Mouse (Mus musculus) common myeloid progenitor, adult 5-6 weeks (primary cell): ENCODE data around the gene Vipas39. TPM values are rescaled to one million over a fixed set of nuclear protein-coding genes. Genes with fewer than 3 reads are reported as not detected.
"Not testable (repeated sequence)": the region's sequence is repeated elsewhere in the genome, so short reads cannot be mapped to it uniquely, and the experiment has no call there.

ENCODE experiments used
- ATAC-seq: replicated peaks from 2 replicates; pipeline ENCODE4 v1.8.0; 2016; ENCODE audit warnings: low read depth, mild to moderate bottlenecking, moderate TSS enrichment, inconsistent platforms; ENCODE audit not compliant: poor library complexity, severe bottlenecking
- total RNA-seq: library from RNA; stranded (forward); fragments of 200-1000, 187-1606 nt; gene quantifications from 2 replicates; pipeline ENCODE4 v1.2.3, GENCODE M21; 2017

Vipas39 gene
- total RNA-seq = 19.3 and 23.7 TPM in 2 replicates

DNA sequence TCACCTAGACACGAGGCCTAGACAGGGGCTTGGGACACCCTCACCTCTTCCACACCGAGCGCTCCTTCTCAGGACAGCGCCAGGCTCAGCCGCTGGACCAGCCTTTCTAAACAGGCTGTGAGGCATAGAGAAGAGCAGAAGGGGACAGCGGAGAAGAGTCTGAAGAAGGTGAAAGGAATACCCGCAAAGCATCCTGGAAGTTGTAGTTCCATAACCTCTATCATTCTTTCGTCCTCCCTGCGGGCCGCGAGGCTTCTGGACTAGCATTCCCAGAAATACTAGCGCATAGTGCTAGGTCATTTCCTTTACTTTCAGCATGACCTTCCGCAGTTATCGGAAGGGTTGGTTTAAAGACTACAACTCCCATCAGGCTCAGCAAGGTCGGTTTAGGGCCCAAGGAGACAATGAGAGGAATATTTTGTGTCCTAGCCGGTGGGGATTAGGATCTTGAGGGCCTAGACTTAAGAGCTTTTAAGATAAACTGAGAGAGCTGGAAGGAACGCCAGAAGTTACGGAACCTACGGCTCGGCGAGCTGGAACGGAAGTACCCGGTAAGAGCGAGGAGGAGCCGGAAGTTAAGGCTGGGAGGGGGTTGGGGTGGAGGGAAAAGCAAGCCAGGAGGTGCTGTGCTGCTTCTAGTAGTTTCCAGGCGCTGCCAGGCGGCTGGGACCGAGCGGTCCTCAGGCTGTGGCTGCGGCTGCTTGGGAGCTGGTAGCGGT is at the start of gene Vipas39, which contains the start of gene Ahsa1:
Gene Vipas39 (minus strand): TSS at position 149 of the 719 bp plus-strand sequence.
Gene Ahsa1 (plus strand): TSS at position 372 of the 719 bp plus-strand sequence.
- peak; percentile 92 for ATAC-seq

- no peak for ATAC-seq
Observed at GRCm38 (mm10) chr12:87313098-87313497, 47.0 kb upstream of the Vipas39 start.

DNA sequence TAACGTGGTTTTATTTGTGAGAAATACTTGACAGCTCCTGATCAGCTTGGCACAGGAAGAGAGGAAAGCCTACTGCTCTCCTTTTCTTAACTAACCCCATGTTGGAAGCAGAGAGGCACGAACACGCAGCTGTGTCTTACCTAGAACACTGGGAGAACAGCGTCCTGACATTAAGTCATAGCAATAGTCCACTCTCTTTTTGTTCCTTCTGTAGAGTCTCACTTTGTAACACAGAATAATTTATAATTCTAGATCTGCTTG is 40.5 kb upstream of the Vipas39 start:
- not testable (repeated sequence) for ATAC-seq

DNA sequence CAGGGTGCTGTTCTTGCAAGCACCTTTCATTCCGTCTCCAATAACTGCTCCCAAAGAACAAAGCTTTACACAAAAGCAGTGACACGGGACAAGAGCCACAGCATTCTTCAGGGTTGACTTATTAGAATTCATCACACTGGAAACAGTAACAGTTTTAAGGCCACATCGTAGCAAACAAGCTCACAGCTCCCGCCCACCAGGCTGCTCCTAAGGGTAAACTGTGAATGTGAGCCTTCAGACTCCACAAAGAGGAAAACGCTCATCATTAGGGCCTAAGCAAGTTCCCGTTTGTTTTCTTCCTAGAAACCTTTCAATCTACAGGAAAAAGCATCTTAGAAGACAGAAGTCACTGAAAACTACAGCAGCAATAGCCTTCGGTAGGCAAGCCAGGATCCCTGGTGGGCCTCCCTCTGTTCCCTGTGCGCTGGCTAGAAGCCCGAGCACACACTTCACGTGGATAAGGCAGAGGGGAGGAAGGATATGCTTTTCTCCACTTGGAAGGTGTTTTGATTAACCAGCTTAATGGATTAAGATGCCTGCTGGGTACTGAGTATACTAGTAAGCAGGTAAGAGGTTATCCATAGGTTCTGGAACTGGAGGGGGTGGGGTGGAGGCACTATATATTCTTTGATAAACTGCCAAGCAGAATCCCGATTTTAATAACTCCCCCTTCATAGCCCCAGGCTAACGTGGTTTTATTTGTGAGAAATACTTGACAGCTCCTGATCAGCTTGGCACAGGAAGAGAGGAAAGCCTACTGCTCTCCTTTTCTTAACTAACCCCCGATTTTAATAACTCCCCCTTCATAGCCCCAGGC is 39.9 kb upstream of the Vipas39 start:
- no peak for ATAC-seq

GRCm38 (mm10) chr12:87301189-87301588 is 35.1 kb upstream of the Vipas39 start:
- ATAC-seq = no peak

- no peak for ATAC-seq
Observed at GRCm38 (mm10) chr12:87300441-87300690, 34.3 kb upstream of the Vipas39 start.

DNA sequence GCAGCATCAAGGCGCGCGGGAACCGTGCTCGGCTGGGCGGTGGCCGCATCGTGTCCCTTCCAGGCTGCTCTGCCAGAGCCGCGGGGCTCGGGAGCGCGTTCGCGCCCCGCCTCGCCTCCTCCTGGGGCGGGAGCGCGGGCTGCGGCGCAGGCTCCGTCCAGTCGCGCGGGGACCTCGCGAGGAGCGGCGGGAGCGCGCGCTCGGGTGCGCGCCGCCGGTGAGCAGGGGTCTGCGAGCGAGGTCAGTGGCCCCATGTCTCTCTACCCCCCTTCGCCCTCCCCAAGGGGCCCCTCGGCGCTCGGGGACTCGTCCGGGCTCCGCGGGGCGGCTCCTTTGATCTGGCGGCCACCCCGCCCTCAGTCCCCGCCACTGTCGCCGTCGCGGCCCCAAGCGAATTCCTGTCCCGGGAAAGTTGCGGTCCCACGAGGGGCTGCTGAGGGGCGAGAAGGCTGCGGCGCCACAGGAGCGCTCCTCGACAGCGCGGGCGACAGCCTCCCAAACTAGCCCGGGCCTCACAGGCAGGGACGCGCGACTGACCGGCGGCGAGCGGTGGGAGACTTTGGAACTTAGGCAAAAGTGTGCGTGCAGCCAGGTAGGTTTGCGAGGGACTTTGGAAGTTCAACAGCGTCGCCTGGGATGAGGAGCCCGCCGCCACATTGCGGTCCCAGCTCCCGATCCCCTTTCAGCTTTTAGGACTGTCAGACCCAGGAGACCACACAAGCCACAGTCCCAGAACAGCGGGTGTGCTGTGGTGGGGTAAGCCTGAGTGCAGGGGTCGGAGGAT is 33.8 kb upstream of the Vipas39 start, which contains the start of gene Ism2:
Gene Ism2 (minus strand): TSS at position 49 of the 784 bp plus-strand sequence.
- peak; percentile 53 for ATAC-seq

GRCm38 (mm10) chr12:87299037-87299656 is 33.1 kb upstream of the Vipas39 start:
- peak; percentile 34 for ATAC-seq

DNA sequence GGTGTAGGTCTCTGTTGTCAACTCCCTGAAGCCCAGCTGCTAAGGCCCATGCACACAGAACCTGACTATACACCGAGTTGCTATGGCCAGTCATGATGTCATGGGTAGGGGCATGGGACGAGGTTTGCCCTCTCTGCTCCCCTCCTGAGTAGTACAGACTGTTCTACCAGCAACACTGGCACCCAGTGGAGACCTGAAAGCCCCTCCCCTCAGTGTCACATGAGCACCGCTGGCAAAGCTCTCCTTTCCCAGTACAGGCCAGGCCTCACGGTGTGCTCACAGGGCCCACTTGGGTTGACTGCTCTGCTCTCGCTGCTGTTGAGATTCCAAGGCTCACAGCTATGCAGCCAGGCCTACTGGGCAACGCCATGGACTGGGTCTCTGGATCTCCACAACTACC is 27.9 kb upstream of the Vipas39 start:
- ATAC-seq = no peak

DNA sequence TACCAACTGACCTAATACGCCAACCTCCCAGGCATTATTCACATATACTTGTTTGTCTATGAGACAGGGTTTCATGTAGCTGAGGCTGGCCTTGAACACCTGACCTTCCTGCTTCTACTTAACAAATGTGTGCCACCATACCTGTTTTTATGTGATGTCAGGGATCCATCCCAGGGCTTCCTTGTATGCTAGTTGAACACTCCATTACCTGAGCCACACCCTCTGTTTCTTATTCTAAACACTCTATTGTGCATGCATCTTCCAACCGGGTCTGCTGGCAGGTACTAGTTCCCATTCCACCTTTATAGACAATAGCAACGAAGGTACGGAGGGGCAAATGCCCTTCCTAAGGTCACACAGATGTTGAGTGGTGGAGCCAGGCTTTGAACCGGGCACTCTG is 23.0 kb upstream of the Vipas39 start:
- no peak for ATAC-seq

GRCm38 (mm10) chr12:87284726-87285125 is 18.7 kb upstream of the Vipas39 start:
- ATAC-seq = no peak

DNA sequence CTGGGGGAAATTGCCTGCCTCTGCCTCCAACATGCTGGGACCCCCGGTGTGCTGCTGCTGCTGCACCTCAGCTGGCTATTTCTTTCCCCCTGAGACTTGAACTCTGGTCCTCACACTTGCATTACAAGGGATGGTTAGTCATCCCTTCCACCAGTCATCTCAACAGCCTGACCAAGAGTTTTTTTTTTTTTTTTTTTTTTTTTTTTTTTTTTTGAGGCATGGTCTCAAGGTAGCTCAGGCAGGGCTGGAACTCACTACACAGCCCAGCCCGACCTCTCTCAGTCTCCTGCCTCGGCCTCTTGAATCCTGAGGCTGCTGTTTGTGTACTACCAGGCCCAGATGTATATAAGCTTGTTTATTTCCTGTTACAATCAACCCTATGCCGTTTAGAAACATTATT is 18.2 kb upstream of the Vipas39 start:
- no peak for ATAC-seq

DNA sequence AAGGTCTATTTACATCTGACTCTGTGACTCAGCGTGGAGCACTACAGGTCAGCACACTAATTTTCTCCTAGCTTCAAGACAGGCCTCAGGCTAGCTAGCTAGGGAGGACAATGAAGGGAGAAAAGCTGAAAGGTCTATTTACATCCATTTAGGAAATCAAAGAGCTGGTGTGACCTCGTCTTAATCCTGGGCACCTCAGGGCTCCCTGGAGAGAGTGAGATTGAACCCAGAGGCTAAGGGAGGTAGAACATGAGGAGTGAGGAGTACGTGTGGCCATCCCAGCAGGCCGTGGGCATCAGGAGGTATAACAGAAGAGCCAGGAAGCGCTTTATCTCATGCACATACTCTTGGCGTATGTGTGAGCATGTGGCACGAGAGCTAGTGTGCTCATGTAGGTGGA is 17.6 kb upstream of the Vipas39 start:
- ATAC-seq = no peak

DNA sequence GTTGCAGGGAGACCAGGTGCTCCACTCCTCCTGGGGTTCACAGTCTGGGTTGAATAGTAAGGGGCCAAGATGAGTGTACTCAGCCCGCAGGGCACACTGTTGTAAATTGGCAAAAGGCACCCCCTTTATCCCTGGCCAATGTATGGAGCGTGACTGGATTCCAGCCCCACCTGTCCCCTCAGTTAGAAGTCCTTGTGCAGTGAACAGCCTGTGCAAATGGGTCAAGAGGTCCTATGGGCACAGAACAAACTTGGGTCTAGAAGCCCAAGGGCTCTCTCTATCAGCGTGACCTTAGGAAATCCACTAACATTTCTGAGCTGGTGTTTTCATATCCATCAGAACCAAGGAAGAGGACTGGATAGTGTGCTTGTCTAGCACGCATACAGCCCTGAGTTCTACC is 16.7 kb upstream of the Vipas39 start:
- no peak for ATAC-seq

DNA sequence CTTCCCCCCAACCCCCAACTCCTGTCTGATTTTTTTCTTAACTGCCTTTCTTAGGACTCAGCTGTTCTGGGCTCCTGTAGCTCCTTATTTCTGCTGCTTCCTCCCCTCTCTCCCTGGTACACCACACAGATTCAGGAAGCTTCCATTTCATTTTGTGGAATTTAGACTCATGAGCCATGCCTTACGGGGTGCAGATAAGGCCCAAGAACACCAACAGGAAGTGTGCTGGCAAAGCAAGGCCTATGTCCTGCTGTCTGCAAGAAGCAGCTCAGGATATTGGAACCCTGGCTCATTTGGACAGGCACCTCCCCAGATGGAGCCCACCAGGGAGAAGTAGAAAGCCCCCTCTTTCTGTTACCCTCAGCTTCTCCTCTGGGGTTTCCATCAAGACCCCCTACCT is 15.7 kb upstream of the Vipas39 start:
- peak; percentile 28; the same call in 1 of the 2 replicates for ATAC-seq

- ATAC-seq = no peak
Observed at GRCm38 (mm10) chr12:87279879-87280278, 13.8 kb upstream of the Vipas39 start.

- ATAC-seq = no peak
Observed at GRCm38 (mm10) chr12:87279350-87279749, 13.3 kb upstream of the Vipas39 start.

DNA sequence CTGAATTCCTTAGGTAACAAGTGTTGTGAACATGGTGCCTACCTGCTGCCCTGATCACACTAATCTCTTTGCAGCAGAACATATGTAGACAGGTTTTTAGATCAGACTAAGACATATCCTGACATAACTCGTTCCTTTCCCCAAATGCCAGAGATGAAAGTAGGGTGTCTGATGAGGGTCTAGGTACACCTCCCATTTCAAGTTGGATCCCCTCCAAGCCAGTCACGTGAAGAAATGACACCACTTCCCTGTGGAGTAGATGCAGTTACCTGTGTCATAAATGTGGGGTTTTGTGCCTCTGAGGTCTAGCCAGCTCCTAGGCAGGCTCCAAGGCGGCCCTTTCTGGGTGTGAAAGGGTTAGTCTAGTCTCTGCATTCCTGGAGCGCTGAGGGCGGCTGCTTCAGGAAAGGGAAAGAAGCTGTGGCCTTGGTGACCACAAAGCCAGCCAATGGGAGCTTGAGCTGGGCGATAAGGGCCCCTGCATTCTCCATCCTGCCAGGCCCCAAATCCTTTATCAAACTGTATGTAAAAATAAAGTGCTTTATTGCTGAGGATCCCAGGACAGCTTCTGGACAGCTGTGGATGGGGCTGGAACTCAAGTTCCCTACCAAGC is 12.2 kb upstream of the Vipas39 start:
- peak; percentile 85 for ATAC-seq

DNA sequence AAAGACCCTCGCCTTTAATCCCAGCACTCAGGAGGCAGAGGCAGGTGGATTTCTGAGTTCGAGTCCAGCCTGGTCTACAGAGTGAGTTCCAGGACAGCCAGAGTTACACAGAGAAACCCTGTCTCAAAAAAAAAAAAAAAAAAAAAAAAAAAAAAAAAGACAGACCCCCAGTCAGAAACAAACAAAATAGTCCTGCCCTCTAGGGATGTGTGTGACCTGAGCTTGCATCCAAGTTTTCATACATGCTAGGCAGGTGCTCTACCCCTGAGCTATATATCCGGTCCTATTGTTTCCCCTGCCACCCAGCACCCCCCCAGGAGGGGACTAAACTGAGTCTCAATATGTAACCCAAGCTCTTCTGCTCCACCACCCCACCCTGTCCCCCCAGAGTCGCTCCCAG is 11.2 kb upstream of the Vipas39 start:
- ATAC-seq = not testable (repeated sequence)
